Mouse (Mus musculus) neural tube, embryonic 11.5 days (tissue): Measurements from ENCODE around the gene Gramd1a. TPM values are rescaled to one million over a fixed set of nuclear protein-coding genes. Genes with fewer than 3 reads are reported as not detected.
A peak's percentile ranks its signal among the peaks of the same experiment; 100 is the strongest.

ENCODE experiments used
- ATAC-seq: fragments of 200-750 bp; cut with Nextera tagmentation; 2 replicates; pipeline ENCODE4 v1.8.0; 2017; ENCODE audit warnings: moderate number of reproducible peaks, mild to moderate bottlenecking, moderate TSS enrichment, moderate library complexity; ENCODE audit not compliant: insufficient read depth, low FRiP score, low TSS enrichment
- DNase-seq: peaks from one replicate; pipeline ENCODE4 v3.0.0-alpha.2; 2015; ENCODE audit warnings: low spot score
- H3K27ac ChIP-seq: fragments of 300-500 bp; sonication (generic); 2 replicates; pipeline ENCODE4 v1.5.1; 2014; ENCODE audit warnings: low read depth, mild to moderate bottlenecking, low read length
- H3K27me3 ChIP-seq: fragments of 300-500 bp; sonication (generic); 2 replicates; pipeline ENCODE4 v1.6.1; 2014; ENCODE audit warnings: mild to moderate bottlenecking, low read length, mixed read lengths; ENCODE audit not compliant: control insufficient read depth, insufficient read depth
- H3K36me3 ChIP-seq: fragments of 300-500 bp; sonication (generic); 2 replicates; pipeline ENCODE4 v1.6.1; 2014; ENCODE audit warnings: mild to moderate bottlenecking, low read length, moderate library complexity, mixed read lengths; ENCODE audit not compliant: control insufficient read depth, insufficient read depth
- H3K4me1 ChIP-seq: fragments of 300-500 bp; sonication (generic); 2 replicates; pipeline ENCODE4 v1.6.1; 2014; ENCODE audit warnings: low read length, mixed read lengths; ENCODE audit not compliant: control insufficient read depth, insufficient read depth
- H3K4me2 ChIP-seq: fragments of 300-500 bp; sonication (generic); 2 replicates; pipeline ENCODE4 v1.6.1; 2014; ENCODE audit warnings: low read depth, mild to moderate bottlenecking, moderate library complexity
- H3K4me3 ChIP-seq: fragments of 300-500 bp; sonication (generic); 2 replicates; pipeline ENCODE4 v1.5.1; 2014; ENCODE audit warnings: low read depth, low read length
- H3K9ac ChIP-seq: fragments of 300-500 bp; sonication (generic); 2 replicates; pipeline ENCODE4 v1.6.1; 2014; ENCODE audit warnings: mild to moderate bottlenecking, low read length
- H3K9me3 ChIP-seq: fragments of 300-500 bp; sonication (generic); 2 replicates; pipeline ENCODE4 v1.6.1; 2016; ENCODE audit warnings: low read length; ENCODE audit not compliant: control insufficient read depth
- WGBS: fragments of 180-500 bp; shearing (Covaris S2); extraction: QIAGEN DNeasy Blood & Tissue Kit; methylation state at CpG from one replicate; pipeline ENCODE4 v1.1.7; 2014; 5-methylcytosine and 5-hydroxymethylcytosine counted together
- polyA plus RNA-seq: library from polyadenylated mRNA; unstranded; fragments of >200 nt; fragmentation: Nextera tagmentation; extraction: Ambion mirVana; gene quantifications from 2 replicates; pipeline ENCODE4 v1.2.1, GENCODE M21; 2014

Gene Gramd1a
- polyA plus RNA-seq, 1 experiment from 2014 or later, result 159 TPM

GRCm38 (mm10) chr7:31148086-31148485, 7.6 kb downstream of the Gramd1a start:
- ATAC-seq (no peak), DNase-seq (no peak)
- peaks cover 11% of the 10 kb centered on the region; the same call in 1 of the 2 replicates for H3K4me1 ChIP-seq
- H3K27ac ChIP-seq, result peak overlapping the region; percentile 97
- H3K4me2 ChIP-seq, result peak overlapping the region; percentile 72
- H3K36me3 ChIP-seq, result peaks cover 9% of the 10 kb centered on the region
- no peaks in the 10 kb centered on the region for H3K9me3 ChIP-seq
- WGBS, result 84% methylated on average over 3 of the region's 3 CpGs
- H3K4me3 ChIP-seq, result no peak overlapping the region
- no peaks in the 10 kb centered on the region for H3K27me3 ChIP-seq
- peak overlapping the region; percentile 98 for H3K9ac ChIP-seq

DNA sequence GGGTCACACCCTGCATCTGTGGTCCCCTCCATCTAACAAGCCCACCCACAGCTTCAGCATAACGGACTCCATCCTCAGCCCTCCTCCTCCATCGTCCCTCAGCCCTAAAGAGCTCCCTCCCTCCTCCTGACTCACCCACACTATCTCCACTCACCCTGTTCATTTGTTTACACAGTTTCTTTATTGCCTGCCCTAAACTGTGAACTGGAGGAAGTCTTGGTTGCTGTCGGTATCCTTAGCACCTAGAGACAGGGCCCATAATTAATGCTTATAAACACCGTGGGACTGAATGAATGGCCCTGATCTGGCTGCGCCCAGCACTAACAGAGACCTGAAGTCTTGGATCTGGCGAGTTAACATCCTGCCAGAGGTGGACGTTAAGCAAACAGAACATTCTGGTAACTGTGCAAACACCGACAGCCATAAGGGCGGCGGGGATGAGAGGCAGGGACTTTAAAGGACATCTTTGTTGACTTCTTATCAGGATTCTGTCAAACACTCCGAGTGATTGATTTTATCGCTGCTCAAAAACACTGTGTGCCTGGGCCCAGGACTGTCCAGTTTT, 10.0 kb downstream of the Gramd1a start:
- H3K27me3 ChIP-seq, result no peaks in the 10 kb centered on the region
- no peak overlapping the region for H3K9ac ChIP-seq
- no peak overlapping the region for H3K4me3 ChIP-seq
- no peak for ATAC-seq
- peaks cover 30% of the 10 kb centered on the region for H3K36me3 ChIP-seq
- DNase-seq, result no peak
- no peaks in the 10 kb centered on the region for H3K9me3 ChIP-seq
- no peak overlapping the region for H3K27ac ChIP-seq
- WGBS, result 50% methylated on average over 12 of the region's 12 CpGs
- H3K4me1 ChIP-seq, result peaks cover 6% of the 10 kb centered on the region; the same call in 1 of the 2 replicates
- H3K4me2 ChIP-seq, result no peak overlapping the region

DNA sequence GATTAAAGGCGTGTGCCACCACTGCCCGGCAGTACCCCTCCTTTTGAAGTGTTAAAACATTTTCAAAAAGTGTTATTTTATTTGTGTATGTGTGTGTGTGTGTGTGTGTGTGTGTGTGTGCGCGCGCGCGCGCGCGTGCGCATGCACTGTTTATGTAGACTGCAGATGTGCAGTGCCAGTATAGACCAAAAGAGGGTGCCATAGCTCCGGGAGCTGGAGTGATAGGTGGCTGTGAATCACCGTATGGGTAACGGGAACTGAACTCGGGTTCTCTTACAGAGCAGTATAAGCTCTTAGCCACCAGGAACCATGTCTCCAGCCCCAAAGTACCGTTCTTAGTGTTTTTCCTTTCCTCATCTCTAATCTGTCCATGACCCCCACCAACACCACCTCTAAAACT, 10.8 kb downstream of the Gramd1a start:
- H3K27me3 ChIP-seq, result no peaks in the 10 kb centered on the region
- no peak overlapping the region for H3K4me2 ChIP-seq
- H3K9ac ChIP-seq, result no peak overlapping the region
- no peak overlapping the region for H3K27ac ChIP-seq
- H3K9me3 ChIP-seq, result no peaks in the 10 kb centered on the region
- peaks cover 6% of the 10 kb centered on the region; the same call in 1 of the 2 replicates for H3K4me1 ChIP-seq
- ATAC-seq (no peak), DNase-seq (no peak)
- peaks cover 35% of the 10 kb centered on the region for H3K36me3 ChIP-seq
- H3K4me3 ChIP-seq, result no peak overlapping the region
- WGBS, result 97% methylated on average over 16 of the region's 16 CpGs

- WGBS, result 95% methylated on average over 10 of the region's 10 CpGs
- Histone ChIP-seq H3K4me3 (no peak overlapping the region), H3K9me3 (no peaks in the 10 kb centered on the region), H3K9ac (no peak overlapping the region), H3K4me2 (no peak overlapping the region), H3K27ac (no peak overlapping the region), H3K27me3 (no peaks in the 10 kb centered on the region), H3K36me3 (peaks cover 65% of the 10 kb centered on the region), H3K4me1 (no peaks in the 10 kb centered on the region)
- ATAC-seq (no peak), DNase-seq (no peak)
Measured at GRCm38 (mm10) chr7:31140941-31141340, 14.8 kb downstream of the Gramd1a start.

- no peak for DNase-seq
- Histone ChIP-seq H3K9me3 (no peaks in the 10 kb centered on the region), H3K27me3 (no peaks in the 10 kb centered on the region), H3K4me1 (no peaks in the 10 kb centered on the region), H3K4me2 (no peak overlapping the region), H3K9ac (no peak overlapping the region), H3K27ac (no peak overlapping the region), H3K4me3 (no peak overlapping the region), H3K36me3 (peaks cover 68% of the 10 kb centered on the region)
- 94% methylated on average over 4 of the region's 4 CpGs for WGBS
- ATAC-seq, result no peak
Measured at GRCm38 (mm10) chr7:31140302-31140701, 15.4 kb downstream of the Gramd1a start.

GRCm38 (mm10) chr7:31139765-31140164, 15.9 kb downstream of the Gramd1a start:
- Histone ChIP-seq H3K36me3 (peaks cover 72% of the 10 kb centered on the region), H3K27ac (no peak overlapping the region), H3K27me3 (no peaks in the 10 kb centered on the region), H3K9ac (no peak overlapping the region), H3K9me3 (no peaks in the 10 kb centered on the region), H3K4me2 (no peak overlapping the region), H3K4me3 (no peak overlapping the region), H3K4me1 (no peaks in the 10 kb centered on the region)
- WGBS, result 67% methylated on average over 5 of the region's 5 CpGs
- DNase-seq (peak; percentile 58), ATAC-seq (no peak; the same call in 1 of the 2 replicates)

- Histone ChIP-seq H3K9ac (no peak overlapping the region), H3K4me2 (no peak overlapping the region), H3K9me3 (no peaks in the 10 kb centered on the region), H3K4me1 (no peaks in the 10 kb centered on the region), H3K36me3 (peaks cover 81% of the 10 kb centered on the region), H3K27me3 (no peaks in the 10 kb centered on the region), H3K27ac (no peak overlapping the region), H3K4me3 (no peak overlapping the region)
- no peak for ATAC-seq
- WGBS, result 93% methylated on average over 10 of the region's 10 CpGs
- DNase-seq, result no peak
Measured at GRCm38 (mm10) chr7:31135717-31136116, 20.0 kb downstream of the Gramd1a start.

DNA sequence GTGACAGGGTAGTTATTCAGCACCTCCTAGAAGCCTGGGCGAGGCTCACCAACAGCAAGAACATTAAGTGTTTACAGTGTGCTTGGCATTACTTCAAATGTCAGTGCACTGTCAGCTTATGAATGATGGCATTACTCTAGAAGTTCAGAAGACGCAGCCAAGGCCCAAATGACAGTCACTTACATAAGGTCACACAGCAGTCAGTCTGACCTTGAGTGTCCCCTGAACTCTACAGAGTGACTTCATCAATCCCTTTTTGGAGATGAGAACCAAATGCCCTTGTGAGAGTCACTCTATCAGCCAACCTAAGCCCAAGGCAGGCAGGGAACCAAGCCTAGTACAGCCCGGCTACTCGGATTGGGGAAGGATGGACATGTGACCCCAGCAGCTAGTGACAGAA, 23.8 kb downstream of the Gramd1a start:
- no peak overlapping the region for H3K9ac ChIP-seq
- no peak overlapping the region for H3K4me3 ChIP-seq
- no peaks in the 10 kb centered on the region for H3K9me3 ChIP-seq
- ATAC-seq (no peak), DNase-seq (no peak)
- no peak overlapping the region for H3K27ac ChIP-seq
- H3K4me2 ChIP-seq, result no peak overlapping the region
- WGBS, result 90% methylated on average over 4 of the region's 4 CpGs
- H3K4me1 ChIP-seq, result 0 out of 2 replicates have a peak, but pooled peaks cover 3% of the 10 kb centered on the region
- peaks cover 13% of the 10 kb centered on the region for H3K27me3 ChIP-seq
- peaks cover 63% of the 10 kb centered on the region for H3K36me3 ChIP-seq

- no peak overlapping the region for H3K27ac ChIP-seq
- peaks cover 23% of the 10 kb centered on the region for H3K27me3 ChIP-seq
- no peak overlapping the region for H3K4me3 ChIP-seq
- H3K9ac ChIP-seq, result no peak overlapping the region
- 38% methylated on average over 4 of the region's 4 CpGs for WGBS
- H3K36me3 ChIP-seq, result peaks cover 54% of the 10 kb centered on the region
- H3K4me2 ChIP-seq, result no peak overlapping the region
- DNase-seq (peak; percentile 56), ATAC-seq (0 out of 2 replicates have a peak, but pooled peaks have one; percentile 25)
- H3K9me3 ChIP-seq, result no peaks in the 10 kb centered on the region
- 0 out of 2 replicates have a peak, but pooled peaks cover 9% of the 10 kb centered on the region for H3K4me1 ChIP-seq
Measured at GRCm38 (mm10) chr7:31130841-31131240, 24.9 kb downstream of the Gramd1a start.
